Mouse (Mus musculus) spleen, postnatal 36 days (tissue): ENCODE results near the gene Htra1.

Experiments used
- DNase-seq, 2 experiments: peaks; one replicate each; pipeline ENCODE4 v3.0.0; 2022; ENCODE audit warnings: low spot score in 2 of 2, mixed read lengths in 1 of 2

Gene Htra1

GRCm38 (mm10) chr7:131011901-131012300, 76.0 kb downstream of the Htra1 start:
- DNase-seq = no peak

- DNase-seq = no peak
Measured at GRCm38 (mm10) chr7:131019181-131019580, 83.3 kb downstream of the Htra1 start.

GRCm38 (mm10) chr7:131024807-131025206, 88.9 kb downstream of the Htra1 start:
- no peak for DNase-seq

GRCm38 (mm10) chr7:131027557-131027956, 91.6 kb downstream of the Htra1 start:
- DNase-seq = no peak

GRCm38 (mm10) chr7:131031755-131032154, 95.8 kb downstream of the Htra1 start, which contains the start of gene Dmbt1:
Gene Dmbt1, plus strand, starts transcription at chr7:131032053.
- no peak for DNase-seq
